Comparison of ENCODE assay signal across 17 mouse cellular contexts in genomic region chr15:77449927-77450326, GRCm38 (mm10). TPM values are rescaled to one million over a fixed set of nuclear protein-coding genes. Genes with fewer than 3 reads are reported as not detected.
DNase-seq lines count a peak whose midpoint lies in the region; ATAC-seq and TF ChIP-seq lines count a peak whose summit lies in the region.
"Not testable (repeated sequence)": the region's sequence is repeated elsewhere in the genome, so short reads cannot be mapped to it uniquely, and the experiment has no call there.
"Had no signal": no experiment of that assay in that cellular context is flagged by ENCODE, and none has a peak within 500 bp of the region (broad histone marks: within the 10 kb centered on the region; RNA-seq: fewer than 3 reads in every experiment).

No protein-coding gene starts in this region.

- not testable (repeated sequence) for H3K4me1 ChIP-seq in cortical plate, adult 2 months (ENCODE audit: control insufficient read depth, insufficient read depth, low read length); heart, postnatal 0 days (ENCODE audit: control insufficient read depth, insufficient read depth); lung, postnatal 0 days (ENCODE audit: insufficient read depth, low read depth, low read length); small intestine, adult 2 months (ENCODE audit: control insufficient read depth, insufficient read depth, insufficient read length, low read length)

- H3K9ac ChIP-seq in heart, postnatal 0 days (replicated peaks; ENCODE audit: low read depth, low read length); lung, postnatal 0 days (replicated peaks; ENCODE audit: low read depth): not testable (repeated sequence)

- not testable (repeated sequence) for TF ChIP-seq POLR2A in cortical plate, adult 2 months (IDR thresholded peaks at IDR 0.05; ENCODE audit: extremely low read depth, insufficient read depth, low read length); small intestine, adult 2 months (IDR thresholded peaks at IDR 0.05; ENCODE audit: low read depth, low read length)

- not testable (repeated sequence) for H3K4me2 ChIP-seq in heart, postnatal 0 days (ENCODE audit: low read depth, low read length); lung, postnatal 0 days (replicated peaks; ENCODE audit: low read depth, low read length)

- WGBS in heart, postnatal 0 days, result 39% methylated on average over 10 of the region's 10 CpGs
- WGBS in lung, postnatal 0 days, result 40% methylated on average over 10 of the region's 10 CpGs
- 37% methylated on average over 10 of the region's 10 CpGs for WGBS in small intestine, adult 2 months

- not testable (repeated sequence) for H3K27me3 ChIP-seq in heart, postnatal 0 days (ENCODE audit: control insufficient read depth, insufficient read depth, low read length); lung, postnatal 0 days (replicated peaks; ENCODE audit: insufficient read depth, low read length); small intestine, adult 2 months (ENCODE audit: control insufficient read depth, insufficient read depth, low read length)

- peak; percentile 30 for DNase-seq in A20 (ENCODE audit: low read depth, low spot score)
- DNase-seq in WW6 (ENCODE audit: low read depth, low spot score), result peak; percentile 16
- not testable (repeated sequence) for DNase-seq in heart, postnatal 0 days (ENCODE audit: low spot score); lung, postnatal 0 days (ENCODE audit: low spot score)
- peak; percentile 15 to 33 for DNase-seq in kidney, postnatal 25 days
- DNase-seq in thymus, postnatal 4 days, result peak; percentile 44

- not testable (repeated sequence) for H3K4me3 ChIP-seq in cortical plate, adult 2 months (ENCODE audit: insufficient read depth, low read length); heart, postnatal 0 days (ENCODE audit: low read depth, low read length); lung, postnatal 0 days (ENCODE audit: low read depth, low read length); small intestine, adult 2 months (ENCODE audit: low read depth, low read length)

- ATAC-seq in heart, postnatal 0 days (ENCODE audit: insufficient read depth, low read depth); lung, postnatal 0 days: not testable (repeated sequence)

- TF ChIP-seq CTCF in cortical plate, adult 2 months (IDR thresholded peaks at IDR 0.05; ENCODE audit: extremely low read depth, insufficient read depth, low read length), result peak; percentile 28; the same call in 1 of the 2 replicates
- peak; percentile 33 for TF ChIP-seq CTCF in heart, postnatal 0 days (IDR thresholded peaks at IDR 0.05; ENCODE audit: low read depth)
- TF ChIP-seq CTCF in lung, postnatal 0 days (IDR thresholded peaks at IDR 0.05), result peak; percentile 50
- TF ChIP-seq CTCF in small intestine, adult 2 months (IDR thresholded peaks at IDR 0.05; ENCODE audit: extremely low read depth, insufficient read length, insufficient replicate concordance, low read depth, low read length), result peak; percentile 58; the same call in 1 of the 2 replicates

- not testable (repeated sequence) for H3K36me3 ChIP-seq in heart, postnatal 0 days (replicated peaks; ENCODE audit: control insufficient read depth, insufficient read depth, low read length); lung, postnatal 0 days (ENCODE audit: insufficient read depth, low read length); small intestine, adult 2 months (ENCODE audit: control insufficient read depth, insufficient read depth, low read length)

- not testable (repeated sequence) for H3K27ac ChIP-seq in cortical plate, adult 2 months (ENCODE audit: insufficient read depth, low read length); heart, postnatal 0 days (ENCODE audit: low read depth); lung, postnatal 0 days (ENCODE audit: low read length); small intestine, adult 2 months (ENCODE audit: insufficient read depth, low read depth, low read length)

- not testable (repeated sequence) for H3K9me3 ChIP-seq in heart, postnatal 0 days (replicated peaks; ENCODE audit: control insufficient read depth, low read length); lung, postnatal 0 days (ENCODE audit: low read length)

- TF ChIP-seq EP300 in heart, postnatal 0 days (IDR thresholded peaks at IDR 0.05; ENCODE audit: low read depth); lung, postnatal 0 days (IDR thresholded peaks at IDR 0.05): not testable (repeated sequence)

RNA-seq across cellular contexts. Expression of gene Apol7b, which starts 2.6 kb away (rescaled TPM):
- 0.11 and 0.15 TPM in 2 replicates for polyA plus RNA-seq in cortical plate, adult 2 months (2012; rRNA removed)
- not detected in 2 replicates for total RNA-seq in heart, postnatal 0 days (2014; rRNA removed; ENCODE audit: low replicate concordance)
- not detected in 2 replicates for polyA plus RNA-seq in heart, postnatal 0 days (2015; fragmentation: Nextera tagmentation; extraction: Ambion mirVana)
- polyA plus RNA-seq in lung, postnatal 0 days (2015; fragmentation: Nextera tagmentation; extraction: Ambion mirVana), result not detected in 2 replicates
- 0.49 and 0.62 TPM in 2 replicates for polyA plus RNA-seq in small intestine, adult 2 months (2012; rRNA removed)
- total RNA-seq: layer of hippocampus, adult 8-10 months; neutrophil, adult 5-6 weeks had no signal
- polyA plus RNA-seq: forebrain, embryonic 12.5 days; heart, embryonic 14.5 days; lung, embryonic 15.5 days; midbrain, embryonic 14.5 days had no signal

RNA-seq across cellular contexts. Expression of gene Apol10a, which starts 26.9 kb away (rescaled TPM):
- polyA plus RNA-seq in cortical plate, adult 2 months (2012; rRNA removed), result not detected in 2 replicates
- not detected in 2 replicates for total RNA-seq in heart, postnatal 0 days (2014; rRNA removed; ENCODE audit: low replicate concordance)
- polyA plus RNA-seq in heart, postnatal 0 days (2015; fragmentation: Nextera tagmentation; extraction: Ambion mirVana), result 0.04 TPM in 1 of 2 replicates, not detected in the other
- not detected in 2 replicates for polyA plus RNA-seq in lung, postnatal 0 days (2015; fragmentation: Nextera tagmentation; extraction: Ambion mirVana)
- 4.4 and 56.4 TPM in 2 replicates for polyA plus RNA-seq in small intestine, adult 2 months (2012; rRNA removed)
- total RNA-seq: gastrocnemius, postnatal 10 days; layer of hippocampus, adult 8-10 months; left cerebral cortex, postnatal 36 days; neutrophil, adult 5-6 weeks had no signal
- polyA plus RNA-seq: activated CD4-positive, CD25-positive, alpha-beta regulatory T cell, adult 4 months; forebrain, embryonic 12.5 days; heart, embryonic 14.5 days; lung, embryonic 15.5 days; midbrain, embryonic 14.5 days had no signal

RNA-seq across cellular contexts. Expression of gene Apol9a, which starts 39.0 kb away (rescaled TPM):
- polyA plus RNA-seq in cortical plate, adult 2 months (2012; rRNA removed), result 0.40 and 0.46 TPM in 2 replicates
- 0.12 TPM in 1 of 2 replicates, not detected in the other for total RNA-seq in heart, postnatal 0 days (2014; rRNA removed; ENCODE audit: low replicate concordance)
- 0.45 and 0.52 TPM in 2 replicates for polyA plus RNA-seq in heart, postnatal 0 days (2015; fragmentation: Nextera tagmentation; extraction: Ambion mirVana)
- 0.43 and 0.47 TPM in 2 replicates for polyA plus RNA-seq in lung, postnatal 0 days (2015; fragmentation: Nextera tagmentation; extraction: Ambion mirVana)
- polyA plus RNA-seq in small intestine, adult 2 months (2012; rRNA removed), result 41.6 and 153 TPM in 2 replicates
- total RNA-seq: gastrocnemius, postnatal 10 days had no signal
- polyA plus RNA-seq: forebrain, embryonic 12.5 days; midbrain, embryonic 14.5 days had no signal

RNA-seq across cellular contexts. Expression of gene Apol7a, which starts 51.0 kb away (rescaled TPM):
- polyA plus RNA-seq in cortical plate, adult 2 months (2012; rRNA removed), result 1.1 and 1.2 TPM in 2 replicates
- 1.3 TPM in 1 of 2 replicates, not detected in the other for total RNA-seq in heart, postnatal 0 days (2014; rRNA removed; ENCODE audit: low replicate concordance)
- polyA plus RNA-seq in heart, postnatal 0 days (2015; fragmentation: Nextera tagmentation; extraction: Ambion mirVana), result 0.20 and 0.27 TPM in 2 replicates
- 0.33 and 0.37 TPM in 2 replicates for polyA plus RNA-seq in lung, postnatal 0 days (2015; fragmentation: Nextera tagmentation; extraction: Ambion mirVana)
- 31.4 and 88.8 TPM in 2 replicates for polyA plus RNA-seq in small intestine, adult 2 months (2012; rRNA removed)
- polyA plus RNA-seq: activated CD4-positive, CD25-positive, alpha-beta regulatory T cell, adult 4 months; forebrain, embryonic 12.5 days; midbrain, embryonic 14.5 days had no signal

RNA-seq across cellular contexts. Expression of gene Apol11a, which starts 58.1 kb away (rescaled TPM):
- not detected in 2 replicates for polyA plus RNA-seq in cortical plate, adult 2 months (2012; rRNA removed)
- total RNA-seq in heart, postnatal 0 days (2014; rRNA removed; ENCODE audit: low replicate concordance), result not detected in 2 replicates
- polyA plus RNA-seq in heart, postnatal 0 days (2015; fragmentation: Nextera tagmentation; extraction: Ambion mirVana), result not detected in 2 replicates
- not detected in 2 replicates for polyA plus RNA-seq in lung, postnatal 0 days (2015; fragmentation: Nextera tagmentation; extraction: Ambion mirVana)
- polyA plus RNA-seq in small intestine, adult 2 months (2012; rRNA removed), result 0.13 TPM in 1 of 2 replicates, not detected in the other
- total RNA-seq: gastrocnemius, postnatal 10 days; layer of hippocampus, adult 8-10 months; left cerebral cortex, postnatal 36 days; neutrophil, adult 5-6 weeks had no signal
- polyA plus RNA-seq: forebrain, embryonic 12.5 days; heart, embryonic 14.5 days; lung, embryonic 15.5 days; midbrain, embryonic 14.5 days had no signal

Comparison
In these comparisons a context has a peak if more than half of its experiments do, and no peak if none do; other contexts are left out.
1. RNA of gene Apol9a, which starts 39.0 kb away (polyA plus RNA-seq): 41.6 to 153 TPM in small intestine, adult 2 months; 0.43 to 0.47 TPM in lung, postnatal 0 days, 0.40 to 0.46 TPM in cortical plate, adult 2 months and 0.45 to 0.52 TPM in heart, postnatal 0 days; every median in the first group is over 10 times any median in the second.
2. Peak in every context shown above with its lines, with median percentiles within 50 percentile points of each other: CTCF ChIP-seq.